Mouse (Mus musculus): ENCODE measurements around the gene Vmn1r234.

Vmn1r234 gene

GRCm38 (mm10) chr17:21225787-21226186, at the start of gene Vmn1r234:
Vmn1r234 (plus strand) TSS chr17:21226087.
- no peak for DNase-seq (ENCODE audit: low read depth, low spot score)

- DNase-seq (ENCODE audit: low read depth, low spot score): peak; percentile 10
Measured at GRCm38 (mm10) chr17:21211081-21211480, 14.8 kb upstream of the Vmn1r234 start.

GRCm38 (mm10) chr17:21231654-21232053, 5.8 kb downstream of the Vmn1r234 start:
- peak; percentile 16 for DNase-seq (ENCODE audit: low read depth, low spot score)

GRCm38 (mm10) chr17:21256111-21256510, 30.2 kb downstream of the Vmn1r234 start, which contains the start of gene Vmn1r235:
Vmn1r235 (plus strand) TSS chr17:21256411.
- DNase-seq (ENCODE audit: low read depth, low spot score): no peak

- DNase-seq (ENCODE audit: low read depth, low spot score): peak; percentile 13
Measured at GRCm38 (mm10) chr17:21272103-21272502, 46.2 kb downstream of the Vmn1r234 start.

GRCm38 (mm10) chr17:21282642-21283041, 56.8 kb downstream of the Vmn1r234 start, which contains the start of gene Vmn1r236:
Vmn1r236 (plus strand) TSS chr17:21282942.
- DNase-seq (ENCODE audit: low read depth, low spot score): no peak

- DNase-seq (ENCODE audit: low read depth, low spot score): no peak
Measured at GRCm38 (mm10) chr17:21284395-21284794, 58.5 kb downstream of the Vmn1r234 start.
